Mouse (Mus musculus): ENCODE measurements around the gene Krtap21-1. TPM values are rescaled to one million over a fixed set of nuclear protein-coding genes. Genes with fewer than 3 reads are reported as not detected.

Gene Krtap21-1
- total RNA-seq (2014; rRNA removed): not detected in 2 replicates
- not detected in 2 replicates for polyA plus RNA-seq (2015; fragmentation: Nextera tagmentation; extraction: Ambion mirVana)

- no peak within 1 kb of the TSS for H3K27ac ChIP-seq (ENCODE audit: low read depth, low read length)
- H3K36me3 ChIP-seq (ENCODE audit: insufficient read depth): no peaks in the 10 kb centered on the region
- no peak for TF ChIP-seq CTCF (IDR thresholded peaks at IDR 0.05; ENCODE audit: low read depth)
- no peak within 1 kb of the TSS for H3K9ac ChIP-seq
- H3K4me2 ChIP-seq (ENCODE audit: low read depth): no peak within 1 kb of the TSS
- ATAC-seq: no peak
- no peak for DNase-seq
- no peak within 1 kb of the TSS for H3K4me3 ChIP-seq (ENCODE audit: low read depth, low read length)
- WGBS: 86% methylated on average over 2 of the region's 2 CpGs
- H3K27me3 ChIP-seq (ENCODE audit: insufficient read depth, low read length): no peaks in the 10 kb centered on the region
- H3K9me3 ChIP-seq (ENCODE audit: low read length): no peaks in the 10 kb centered on the region
- H3K4me1 ChIP-seq (ENCODE audit: insufficient read depth): no peaks in the 10 kb centered on the region
Measured at GRCm38 (mm10) chr16:89403768-89404167, at the start of gene Krtap21-1. Gene Krtap21-1, minus strand, starts transcription at chr16:89403868.

- 0 out of 2 replicates have a peak, but pooled peaks cover 5% of the 10 kb centered on the region for H3K9me3 ChIP-seq (ENCODE audit: low read length)
- no peak overlapping the region for H3K9ac ChIP-seq
- no peak for TF ChIP-seq CTCF (IDR thresholded peaks at IDR 0.05; ENCODE audit: low read depth)
- H3K4me3 ChIP-seq (ENCODE audit: low read depth, low read length): no peak overlapping the region
- no peaks in the 10 kb centered on the region for H3K4me1 ChIP-seq (ENCODE audit: insufficient read depth)
- no peak overlapping the region for H3K4me2 ChIP-seq (ENCODE audit: low read depth)
- no peaks in the 10 kb centered on the region for H3K27me3 ChIP-seq (ENCODE audit: insufficient read depth, low read length)
- no peak overlapping the region for H3K27ac ChIP-seq (ENCODE audit: low read depth, low read length)
- no peak for DNase-seq
- no peaks in the 10 kb centered on the region for H3K36me3 ChIP-seq (ENCODE audit: insufficient read depth)
- ATAC-seq: peak; percentile 87
- WGBS: 53% methylated on average over 2 of the region's 2 CpGs
Measured at GRCm38 (mm10) chr16:89429586-89429985, 25.9 kb upstream of the Krtap21-1 start.

GRCm38 (mm10) chr16:89425310-89425709, 21.6 kb upstream of the Krtap21-1 start:
- Histone ChIP-seq H3K9ac (no peak overlapping the region), H3K27ac (ENCODE audit: low read depth, low read length) (no peak overlapping the region), H3K4me1 (ENCODE audit: insufficient read depth) (no peaks in the 10 kb centered on the region), H3K36me3 (ENCODE audit: insufficient read depth) (no peaks in the 10 kb centered on the region), H3K4me2 (ENCODE audit: low read depth) (no peak overlapping the region), H3K27me3 (ENCODE audit: insufficient read depth, low read length) (no peaks in the 10 kb centered on the region), H3K9me3 (ENCODE audit: low read length) (0 out of 2 replicates have a peak, but pooled peaks cover 5% of the 10 kb centered on the region), H3K4me3 (ENCODE audit: low read depth, low read length) (no peak overlapping the region)
- DNase-seq: no peak
- TF ChIP-seq CTCF (IDR thresholded peaks at IDR 0.05; ENCODE audit: low read depth): no peak
- 93% methylated on average over 5 of the region's 5 CpGs for WGBS
- ATAC-seq: no peak

- Histone ChIP-seq H3K9ac (no peak within 1 kb of the TSS), H3K36me3 (ENCODE audit: insufficient read depth) (no peaks in the 10 kb centered on the region), H3K4me2 (ENCODE audit: low read depth) (no peak within 1 kb of the TSS), H3K4me1 (ENCODE audit: insufficient read depth) (no peaks in the 10 kb centered on the region), H3K9me3 (ENCODE audit: low read length) (no peaks in the 10 kb centered on the region), H3K4me3 (ENCODE audit: low read depth, low read length) (no peak within 1 kb of the TSS), H3K27ac (ENCODE audit: low read depth, low read length) (no peak within 1 kb of the TSS), H3K27me3 (ENCODE audit: insufficient read depth, low read length) (no peaks in the 10 kb centered on the region)
- no peak for TF ChIP-seq CTCF (IDR thresholded peaks at IDR 0.05; ENCODE audit: low read depth)
- WGBS: 95% methylated on average over 3 of the region's 3 CpGs
- ATAC-seq (no peak), DNase-seq (no peak)
Measured at GRCm38 (mm10) chr16:89420011-89420410, 16.3 kb upstream of the Krtap21-1 start, which contains the start of gene Krtap6-2. Gene Krtap6-2, minus strand, starts transcription at chr16:89420111.

- no peak overlapping the region for H3K4me2 ChIP-seq (ENCODE audit: low read depth)
- DNase-seq (no peak), ATAC-seq (no peak)
- H3K4me1 ChIP-seq (ENCODE audit: insufficient read depth): no peaks in the 10 kb centered on the region
- H3K9ac ChIP-seq: no peak overlapping the region
- 83% methylated on average over 3 of the region's 3 CpGs for WGBS
- no peaks in the 10 kb centered on the region for H3K36me3 ChIP-seq (ENCODE audit: insufficient read depth)
- no peak overlapping the region for H3K27ac ChIP-seq (ENCODE audit: low read depth, low read length)
- no peak for TF ChIP-seq CTCF (IDR thresholded peaks at IDR 0.05; ENCODE audit: low read depth)
- no peaks in the 10 kb centered on the region for H3K27me3 ChIP-seq (ENCODE audit: insufficient read depth, low read length)
- H3K4me3 ChIP-seq (ENCODE audit: low read depth, low read length): no peak overlapping the region
- H3K9me3 ChIP-seq (ENCODE audit: low read length): no peaks in the 10 kb centered on the region
Measured at GRCm38 (mm10) chr16:89416311-89416710, 12.6 kb upstream of the Krtap21-1 start.

GRCm38 (mm10) chr16:89410345-89411068, 6.8 kb upstream of the Krtap21-1 start:
- Histone ChIP-seq H3K27me3 (ENCODE audit: insufficient read depth, low read length) (no peaks in the 10 kb centered on the region), H3K9ac (no peak overlapping the region), H3K36me3 (ENCODE audit: insufficient read depth) (no peaks in the 10 kb centered on the region), H3K27ac (ENCODE audit: low read depth, low read length) (no peak overlapping the region), H3K4me3 (ENCODE audit: low read depth, low read length) (no peak overlapping the region), H3K9me3 (ENCODE audit: low read length) (no peaks in the 10 kb centered on the region), H3K4me2 (ENCODE audit: low read depth) (no peak overlapping the region), H3K4me1 (ENCODE audit: insufficient read depth) (no peaks in the 10 kb centered on the region)
- DNase-seq: no peak
- TF ChIP-seq CTCF (IDR thresholded peaks at IDR 0.05; ENCODE audit: low read depth): no peak
- 45% methylated on average over 5 of the region's 5 CpGs for WGBS
- ATAC-seq: no peak

- no peak overlapping the region for H3K27ac ChIP-seq (ENCODE audit: low read depth, low read length)
- no peak for DNase-seq
- no peak for ATAC-seq
- no peaks in the 10 kb centered on the region for H3K27me3 ChIP-seq (ENCODE audit: insufficient read depth, low read length)
- no peaks in the 10 kb centered on the region for H3K9me3 ChIP-seq (ENCODE audit: low read length)
- 21% methylated on average over 2 of the region's 2 CpGs for WGBS
- no peak overlapping the region for H3K9ac ChIP-seq
- no peak for TF ChIP-seq CTCF (IDR thresholded peaks at IDR 0.05; ENCODE audit: low read depth)
- H3K4me3 ChIP-seq (ENCODE audit: low read depth, low read length): no peak overlapping the region
- H3K4me1 ChIP-seq (ENCODE audit: insufficient read depth): no peaks in the 10 kb centered on the region
- no peaks in the 10 kb centered on the region for H3K36me3 ChIP-seq (ENCODE audit: insufficient read depth)
- no peak overlapping the region for H3K4me2 ChIP-seq (ENCODE audit: low read depth)
Measured at GRCm38 (mm10) chr16:89372734-89373461, 30.8 kb downstream of the Krtap21-1 start.

Other genes with a start within 250 kb of the Krtap21-1 start
- gene Gm9789, start 245.9 kb downstream of the Krtap21-1 start, total RNA-seq (2014; rRNA removed): not detected in 2 replicates
- not detected in 2 replicates for gene Gm9789, start 245.9 kb downstream of the Krtap21-1 start, polyA plus RNA-seq (2015; fragmentation: Nextera tagmentation; extraction: Ambion mirVana)
- not detected in 2 replicates for gene Gm7735, start 234.4 kb downstream of the Krtap21-1 start, total RNA-seq (2014; rRNA removed)
- gene Gm7735, start 234.4 kb downstream of the Krtap21-1 start, polyA plus RNA-seq (2015; fragmentation: Nextera tagmentation; extraction: Ambion mirVana): not detected in 2 replicates
- not detected in 2 replicates for gene 1110057P08Rik, start 229.1 kb downstream of the Krtap21-1 start, total RNA-seq (2014; rRNA removed)
- gene 1110057P08Rik, start 229.1 kb downstream of the Krtap21-1 start, polyA plus RNA-seq (2015; fragmentation: Nextera tagmentation; extraction: Ambion mirVana): not detected in 2 replicates
- gene Krtap20-2, start 198.0 kb downstream of the Krtap21-1 start, total RNA-seq (2014; rRNA removed): not detected in 2 replicates
- gene Krtap20-2, start 198.0 kb downstream of the Krtap21-1 start, polyA plus RNA-seq (2015; fragmentation: Nextera tagmentation; extraction: Ambion mirVana): not detected in 2 replicates
- gene Krtap6-2, start 16.2 kb upstream of the Krtap21-1 start, total RNA-seq (2014; rRNA removed): not detected in 2 replicates
- not detected in 2 replicates for gene Krtap6-2, start 16.2 kb upstream of the Krtap21-1 start, polyA plus RNA-seq (2015; fragmentation: Nextera tagmentation; extraction: Ambion mirVana)
- not detected in 2 replicates for gene Krtap8-1, start 84.1 kb upstream of the Krtap21-1 start, total RNA-seq (2014; rRNA removed)
- gene Krtap8-1, start 84.1 kb upstream of the Krtap21-1 start, polyA plus RNA-seq (2015; fragmentation: Nextera tagmentation; extraction: Ambion mirVana): not detected in 2 replicates
- 1.00 and 1.2 TPM in 2 replicates for gene Krtap7-1, start 104.5 kb upstream of the Krtap21-1 start, total RNA-seq (2014; rRNA removed)
- 0.27 TPM in 1 of 2 replicates, not detected in the other for gene Krtap7-1, start 104.5 kb upstream of the Krtap21-1 start, polyA plus RNA-seq (2015; fragmentation: Nextera tagmentation; extraction: Ambion mirVana)
- not detected in 2 replicates for gene Krtap11-1, start 167.3 kb upstream of the Krtap21-1 start, total RNA-seq (2014; rRNA removed)
- not detected in 2 replicates for gene Krtap11-1, start 167.3 kb upstream of the Krtap21-1 start, polyA plus RNA-seq (2015; fragmentation: Nextera tagmentation; extraction: Ambion mirVana)

Measured in forebrain, postnatal 0 days (tissue).